Mouse (Mus musculus): ENCODE data around the gene Trove2. TPM values are rescaled to one million over a fixed set of nuclear protein-coding genes. Genes with fewer than 3 reads are reported as not detected.

Trove2 gene
- polyA plus RNA-seq, 1 experiment from 2014 or later = 21.5 TPM

DNA sequence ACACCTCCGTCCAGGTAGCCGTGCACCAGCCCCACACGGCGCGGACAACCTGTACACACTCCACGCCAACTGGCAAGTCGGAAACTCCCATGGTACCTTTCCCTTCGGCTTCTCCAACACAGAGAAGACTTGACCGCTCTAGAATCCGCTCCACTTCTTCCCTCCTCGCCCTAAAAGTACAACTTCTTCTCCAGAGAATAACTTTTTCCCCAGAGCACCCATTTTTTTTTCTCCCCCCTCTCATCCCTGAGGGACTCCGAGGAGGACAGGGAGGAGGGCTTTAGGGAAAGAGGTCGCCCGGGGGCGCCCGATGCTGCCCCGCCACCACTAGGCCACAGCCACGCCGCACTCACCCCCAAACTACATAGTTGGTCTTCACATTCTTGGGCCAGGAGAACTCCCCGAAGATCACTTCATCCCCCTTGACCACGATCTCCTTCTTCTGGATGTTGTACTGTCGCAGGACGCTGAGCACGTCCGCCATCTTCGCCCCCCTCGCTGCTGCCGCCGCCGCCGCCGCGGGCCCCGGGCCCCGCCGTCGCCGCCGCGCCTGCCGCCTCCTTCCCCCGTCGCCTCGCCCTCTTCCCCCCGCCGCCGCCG, 74.6 kb downstream of the Trove2 start:
- Histone ChIP-seq H3K4me2 (peak overlapping the region; percentile 83), H3K9me3 (replicated peaks) (no peaks in the 10 kb centered on the region), H3K4me1 (replicated peaks) (0 out of 2 replicates have a peak, but pooled peaks cover 4% of the 10 kb centered on the region), H3K27ac (ENCODE audit: poor library complexity, severe bottlenecking) (peak overlapping the region; percentile 94), H3K36me3 (peaks cover 7% of the 10 kb centered on the region), H3K4me3 (peak overlapping the region; percentile 80), H3K27me3 (replicated peaks) (no peaks in the 10 kb centered on the region), H3K9ac (peak overlapping the region; percentile 91)
- peak; percentile 68 for ATAC-seq (ENCODE audit: insufficient number of reproducible peaks, low FRiP score)
- 0% methylated on average over 36 of the region's 48 CpGs for WGBS

DNA sequence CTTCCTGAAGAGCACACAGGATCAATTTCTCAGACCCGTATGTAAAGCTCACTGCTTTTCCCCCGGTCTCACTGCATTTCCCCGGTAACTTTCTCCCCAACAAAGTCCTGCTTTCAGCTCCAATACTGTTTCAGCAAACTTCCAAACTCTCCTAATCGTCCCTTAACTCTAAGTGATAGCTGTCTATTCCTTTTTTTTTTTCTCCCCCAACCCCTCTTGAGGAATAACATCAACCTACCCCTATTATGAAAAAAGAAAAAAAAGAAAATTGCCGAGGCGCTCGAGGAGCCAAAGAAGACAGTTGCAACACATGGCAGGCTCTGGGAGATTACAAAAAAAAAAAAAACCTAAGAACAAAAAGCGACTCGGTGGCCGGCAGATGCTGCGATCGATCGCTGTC, 75.1 kb downstream of the Trove2 start:
- under 1% methylated on average over 13 of the region's 13 CpGs for WGBS
- Histone ChIP-seq H3K27ac (ENCODE audit: poor library complexity, severe bottlenecking) (peak overlapping the region; percentile 94), H3K36me3 (peaks cover 11% of the 10 kb centered on the region), H3K4me1 (replicated peaks) (0 out of 2 replicates have a peak, but pooled peaks cover 4% of the 10 kb centered on the region), H3K9ac (peak overlapping the region; percentile 91), H3K4me3 (peak overlapping the region; percentile 80), H3K27me3 (replicated peaks) (no peaks in the 10 kb centered on the region), H3K9me3 (replicated peaks) (no peaks in the 10 kb centered on the region), H3K4me2 (peak overlapping the region; percentile 83)
- ATAC-seq (ENCODE audit: insufficient number of reproducible peaks, low FRiP score) = no peak

Other genes starting within 250 kb of the Trove2 start
- gene B3galt2, start 136.4 kb downstream of the Trove2 start, polyA plus RNA-seq (2016; fragmentation: Nextera tagmentation; extraction: Ambion mirVana) = 0.28 and 0.31 TPM in 2 replicates
- gene Cdc73, start 74.2 kb downstream of the Trove2 start, polyA plus RNA-seq (2016; fragmentation: Nextera tagmentation; extraction: Ambion mirVana) = 29.3 and 29.5 TPM in 2 replicates
- 98.0 and 98.7 TPM in 2 replicates for gene Glrx2, start 60.7 kb downstream of the Trove2 start, polyA plus RNA-seq (2016; fragmentation: Nextera tagmentation; extraction: Ambion mirVana)
- gene Uchl5, start 204 bp upstream of the Trove2 start, polyA plus RNA-seq (2016; fragmentation: Nextera tagmentation; extraction: Ambion mirVana) = 63.7 and 70.4 TPM in 2 replicates
- gene Rgs2, start 227.1 kb upstream of the Trove2 start, polyA plus RNA-seq (2016; fragmentation: Nextera tagmentation; extraction: Ambion mirVana) = 16.1 and 17.4 TPM in 2 replicates